Mouse (Mus musculus) Patski (cell line): Measurements from ENCODE around the gene Pcnt. TPM values are rescaled to one million over a fixed set of nuclear protein-coding genes. Genes with fewer than 3 reads are reported as not detected.

Experiments
- ATAC-seq: fragments of 100-300 bp; one replicate; pipeline ENCODE4 v1.8.0; 2021
- CTCF ChIA-PET: fragments of 350-600 bp; sonication (Branson Sonifier 250); formaldehyde crosslinking; loops from one replicate; lab custom pipeline; 2022; ENCODE audit warnings: inconsistent platforms; lab: Charles Lee
- POLR2A ChIA-PET: fragments of 350-600 bp; sonication (Branson Sonifier 250); formaldehyde crosslinking; loops from one replicate; lab custom pipeline; 2022; ENCODE audit warnings: antibody characterized with exemption, inconsistent platforms; lab: Charles Lee
- DNase-seq: peaks from one replicate; pipeline ENCODE4 v3.0.0-alpha.2; 2011; ENCODE audit warnings: low read depth, low spot score
- H3K27me3 ChIP-seq: fragments of 371-371 bp; one replicate; pipeline ENCODE4 v1.5.1; 2021
- CTCF ChIP-seq: fragments of 100-300 bp; IDR thresholded peaks from one replicate; pipeline ENCODE4 v1.5.1; 2021
- in situ Hi-C: fragments of 300-500 bp; cut with MboI; formaldehyde crosslinking; loops from 3 replicates; pipeline ENCODE4 v1.11.1; 2018; ENCODE audit warnings: low pct_unique_long_range_greater_than_20kb, mixed read lengths
- polyA plus RNA-seq: library from polyadenylated mRNA; unstranded; gene quantifications from one replicate; pipeline ENCODE4 v1.2.3, GENCODE M21; 2021

Gene Pcnt
- polyA plus RNA-seq, 1 experiment from 2014 or later = 20.1 TPM

- POLR2A ChIA-PET = interaction anchor here (0.6 kb wide), 1 partner anchor 536 kb away, joined by 3 read pairs; no protein-coding TSS in a partner anchor
- no peak for TF ChIP-seq CTCF
- H3K27me3 ChIP-seq = no peaks in the 10 kb centered on the region
- ATAC-seq (no peak), DNase-seq (no peak)
- CTCF ChIA-PET = interaction anchor here (1.1 kb wide), 1 partner anchor 12 kb away, joined by 3 read pairs; no protein-coding TSS in a partner anchor
- in situ Hi-C loops = loop anchor here (5.0 kb wide), 1 partner anchor 59 kb away; the partner anchor contains the start of genes Mcm3ap and Ybey
These were observed 34.1 kb downstream of the Pcnt start for GRCm38 (mm10) chr10:76408520-76408919.

DNA sequence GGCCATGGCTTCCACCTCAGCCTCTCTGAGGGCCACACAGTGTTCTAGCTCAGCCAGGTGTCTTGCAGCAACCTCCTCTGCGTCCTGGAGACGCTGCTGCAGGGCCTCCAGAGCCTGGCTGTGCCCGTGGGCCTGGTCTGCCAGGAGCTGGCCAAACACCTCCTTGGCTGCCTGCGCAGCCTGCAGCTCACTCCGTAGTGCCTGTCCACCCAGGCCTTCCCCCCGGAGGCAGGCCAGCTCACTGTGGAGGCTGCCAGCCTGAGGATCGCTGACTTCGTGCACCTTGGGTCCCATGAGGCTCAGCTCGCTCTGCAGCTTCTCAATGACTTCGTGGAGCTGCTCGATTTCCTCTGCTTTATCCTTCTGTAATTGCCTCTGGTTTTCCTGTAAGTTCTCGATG lies 50.0 kb downstream of the Pcnt start:
- ChIA-PET CTCF (interaction anchor here (1.8 kb wide), 1 partner anchor 47 kb away, joined by 4 read pairs; the partner anchor contains the start of gene Dip2a), POLR2A (interaction anchor here (0.5 kb wide), 1 partner anchor 247 kb away, joined by 3 read pairs; no protein-coding TSS in a partner anchor)
- ATAC-seq = no peak
- TF ChIP-seq CTCF = no peak
- H3K27me3 ChIP-seq = no peaks in the 10 kb centered on the region
- in situ Hi-C loops = no loop called here
- DNase-seq = no peak

DNA sequence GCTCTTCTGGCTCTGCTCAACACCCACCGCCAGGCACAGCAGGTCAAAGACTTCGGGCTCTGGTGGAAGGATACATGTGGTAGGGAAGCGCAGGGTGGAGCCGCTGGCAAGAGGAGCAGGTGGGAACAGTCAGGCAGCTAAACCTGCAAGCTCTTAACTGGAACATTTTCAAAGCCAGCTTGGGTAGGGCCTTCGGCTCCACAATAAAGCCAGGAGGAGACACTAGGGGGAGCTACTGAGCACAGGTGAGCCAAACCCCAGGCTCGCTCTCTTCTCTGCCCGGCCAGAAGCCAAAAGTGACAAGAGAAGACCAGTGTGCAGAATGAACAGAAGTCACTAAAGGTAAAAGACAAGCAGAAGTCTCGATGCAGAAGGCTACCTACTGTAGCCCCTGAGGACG lies 50.8 kb downstream of the Pcnt start:
- ATAC-seq = no peak
- DNase-seq = no peak
- TF ChIP-seq CTCF = no peak
- no peaks in the 10 kb centered on the region for H3K27me3 ChIP-seq
- POLR2A ChIA-PET = no interaction called here
- in situ Hi-C loops = no loop called here
- CTCF ChIA-PET = interaction anchor here (1.5 to 1.8 kb wide), 2 partner anchors 22 to 46 kb away, joined by 3 to 4 read pairs; partner anchors contain the start of gene Dip2a

DNA sequence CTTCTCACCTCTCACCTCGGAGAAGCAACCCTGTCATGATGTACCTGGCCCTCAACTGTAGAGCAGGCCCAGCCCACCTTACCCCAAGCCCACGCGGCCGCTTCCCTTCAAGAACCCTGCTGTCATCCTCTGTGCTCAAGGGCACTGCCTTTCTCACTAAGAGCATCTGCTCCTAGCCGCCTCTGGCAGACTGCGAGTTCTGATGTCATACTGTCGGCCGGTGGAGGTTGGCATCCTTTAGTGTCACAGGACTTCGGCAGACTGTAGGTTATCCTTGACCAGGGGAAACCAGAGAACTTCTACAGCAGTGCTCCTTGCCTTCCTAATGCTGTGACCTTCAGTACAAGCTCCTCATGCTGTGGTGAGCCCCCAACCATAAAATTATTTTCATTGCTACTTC lies 51.4 kb downstream of the Pcnt start:
- ChIA-PET CTCF (interaction anchor here (1.5 to 1.8 kb wide), 2 partner anchors 23 to 45 kb away, joined by 3 to 4 read pairs; partner anchors contain the start of gene Dip2a), POLR2A (interaction anchor here (0.5 kb wide), 1 partner anchor 58 kb away, joined by 3 read pairs; no protein-coding TSS in a partner anchor)
- no peaks in the 10 kb centered on the region for H3K27me3 ChIP-seq
- DNase-seq (no peak), ATAC-seq (no peak)
- TF ChIP-seq CTCF = no peak
- in situ Hi-C loops = no loop called here

DNA sequence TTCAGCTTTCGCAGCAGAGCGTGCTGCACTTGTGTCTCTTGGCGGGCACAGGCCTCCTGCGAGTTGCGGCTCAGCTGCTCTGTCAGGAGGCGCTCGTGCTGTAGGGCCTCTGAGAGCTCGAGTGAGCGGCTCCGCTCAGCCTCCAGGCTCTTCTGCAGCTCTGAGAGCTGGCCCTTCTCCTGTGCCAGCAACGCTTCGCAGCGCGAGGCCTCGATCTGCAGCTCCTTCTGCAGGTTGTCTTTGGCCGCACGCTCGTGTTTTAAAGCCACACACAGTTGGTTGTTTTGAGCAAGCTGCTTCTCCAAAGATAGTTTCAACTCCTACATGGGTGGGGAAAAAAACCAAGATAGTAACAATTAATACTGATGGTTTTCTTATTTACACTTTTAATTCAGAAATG lies 67.6 kb downstream of the Pcnt start:
- ChIA-PET CTCF (no interaction called here), POLR2A (no interaction called here)
- ATAC-seq = no peak
- TF ChIP-seq CTCF = no peak
- DNase-seq = no peak
- no peaks in the 10 kb centered on the region for H3K27me3 ChIP-seq
- in situ Hi-C loops = no loop called here

GRCm38 (mm10) chr10:76371736-76372135 lies 70.8 kb downstream of the Pcnt start:
- POLR2A ChIA-PET = no interaction called here
- DNase-seq = no peak
- CTCF ChIA-PET = no interaction called here
- no peak for TF ChIP-seq CTCF
- in situ Hi-C loops = no loop called here
- ATAC-seq = no peak
- H3K27me3 ChIP-seq = no peaks in the 10 kb centered on the region

DNA sequence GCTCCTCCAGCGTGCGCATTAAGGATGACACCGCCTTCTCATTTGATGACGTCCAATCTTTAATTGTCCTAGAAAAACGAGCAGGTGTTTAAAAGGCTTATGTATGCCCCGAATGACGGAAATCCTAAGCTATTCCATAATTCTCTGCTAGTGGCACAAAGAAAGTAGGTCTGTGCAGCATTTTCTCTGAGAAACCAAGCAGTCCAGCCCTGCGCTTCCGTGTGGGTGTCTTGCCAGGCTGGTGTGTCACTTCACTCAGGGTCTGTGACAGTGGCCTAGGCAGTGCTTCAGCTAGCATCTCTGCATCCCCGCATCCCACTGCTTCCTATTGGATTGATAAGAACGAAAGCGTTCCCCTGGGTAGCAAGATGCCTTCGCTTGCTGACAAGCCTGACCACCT lies 73.8 kb downstream of the Pcnt start:
- ATAC-seq (no peak), DNase-seq (no peak)
- in situ Hi-C loops = no loop called here
- no peak for TF ChIP-seq CTCF
- H3K27me3 ChIP-seq = no peaks in the 10 kb centered on the region
- CTCF ChIA-PET = no interaction called here
- POLR2A ChIA-PET = no interaction called here

- no peak for TF ChIP-seq CTCF
- in situ Hi-C loops = no loop called here
- no peak for DNase-seq
- ChIA-PET POLR2A (interaction anchor here (1.5 kb wide), 1 partner anchor 17 kb away, joined by 4 read pairs; no protein-coding TSS in a partner anchor), CTCF (no interaction called here)
- ATAC-seq = no peak
- no peaks in the 10 kb centered on the region for H3K27me3 ChIP-seq
These were observed 79.4 kb downstream of the Pcnt start for GRCm38 (mm10) chr10:76363233-76363632.

DNA sequence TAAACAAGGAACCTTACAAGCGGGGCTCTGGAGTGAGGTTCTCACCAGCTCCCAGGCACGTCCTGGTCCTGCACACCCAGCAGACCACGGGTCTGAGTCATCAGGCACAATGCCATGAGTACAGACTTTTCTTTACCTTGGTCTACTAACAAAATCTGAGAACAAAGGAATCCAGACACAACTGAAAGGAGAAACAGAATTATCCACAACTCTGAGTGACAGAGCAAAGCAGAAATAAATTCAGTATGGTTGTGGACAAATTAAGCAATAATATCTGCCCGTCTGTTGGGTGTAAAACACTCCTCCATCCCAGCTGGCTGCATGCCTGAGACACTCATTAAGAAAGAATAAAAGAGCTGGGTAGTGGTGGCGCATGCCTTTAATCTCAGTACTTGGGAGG lies 84.1 kb downstream of the Pcnt start:
- TF ChIP-seq CTCF = no peak
- no peaks in the 10 kb centered on the region for H3K27me3 ChIP-seq
- peak; percentile 60 for ATAC-seq
- peak; percentile 79 for DNase-seq
- ChIA-PET CTCF (interaction anchor here (1.0 kb wide), 1 partner anchor 12 kb away, joined by 3 read pairs; no protein-coding TSS in a partner anchor), POLR2A (interaction anchor here (0.6 kb wide), 1 partner anchor 12 kb away, joined by 3 read pairs; no protein-coding TSS in a partner anchor)
- in situ Hi-C loops = no loop called here

DNA sequence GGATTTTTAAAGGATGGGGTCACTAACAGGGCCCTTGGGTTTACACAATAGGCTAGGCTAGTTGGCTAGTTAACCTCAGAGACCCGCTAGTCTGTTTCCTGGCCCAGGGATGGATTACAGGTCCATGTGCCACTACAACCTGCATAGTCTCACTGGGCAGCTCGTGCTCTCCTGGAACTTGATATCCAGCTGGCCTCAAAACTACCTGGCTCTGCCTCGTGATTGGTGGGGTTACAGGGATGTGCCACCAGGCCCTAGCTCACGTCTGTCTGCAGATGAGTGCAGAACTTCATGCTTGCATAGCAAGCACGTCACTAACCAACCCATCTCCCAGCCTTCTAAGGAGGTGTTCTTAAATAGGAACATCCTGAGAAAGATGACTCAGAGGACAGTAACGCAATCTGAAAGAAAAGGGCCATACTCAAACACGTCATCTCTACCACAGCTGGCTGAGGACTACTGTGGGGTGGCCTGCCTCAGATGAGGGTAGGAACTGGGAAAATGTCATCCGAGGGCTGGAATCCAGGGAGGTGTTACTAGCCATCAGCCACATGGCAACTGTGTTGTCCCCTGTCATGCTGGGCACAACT lies 85.2 kb downstream of the Pcnt start:
- no peak for TF ChIP-seq CTCF
- ChIA-PET CTCF (interaction anchor here (0.5 kb wide), 1 partner anchor 10 kb away, joined by 3 read pairs; no protein-coding TSS in a partner anchor), POLR2A (interaction anchor here (0.6 kb wide), 1 partner anchor 11 kb away, joined by 3 read pairs; no protein-coding TSS in a partner anchor)
- in situ Hi-C loops = no loop called here
- no peaks in the 10 kb centered on the region for H3K27me3 ChIP-seq
- DNase-seq = no peak
- ATAC-seq = no peak

DNA sequence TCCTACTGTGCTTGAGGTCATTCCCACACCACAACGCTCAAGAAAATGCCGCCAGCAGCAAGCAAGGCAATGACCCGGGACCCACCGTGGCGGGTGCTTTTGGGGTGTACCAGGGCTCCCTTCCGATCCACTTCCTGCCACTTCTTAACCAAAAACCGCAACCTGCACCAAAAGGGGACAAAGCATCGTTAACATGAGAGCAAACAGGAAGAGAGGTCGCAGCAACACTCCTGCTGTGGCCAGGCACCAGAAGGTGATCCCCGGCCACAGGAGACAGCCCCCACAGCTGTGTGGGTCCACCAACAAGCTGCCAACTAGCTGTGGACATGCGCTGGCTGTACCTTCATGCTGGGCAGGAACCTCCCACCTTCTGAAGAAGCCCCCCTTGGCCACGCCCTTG lies 87.6 kb downstream of the Pcnt start:
- ATAC-seq (no peak), DNase-seq (no peak)
- in situ Hi-C loops = no loop called here
- POLR2A ChIA-PET = no interaction called here
- CTCF ChIA-PET = no interaction called here
- TF ChIP-seq CTCF = no peak
- H3K27me3 ChIP-seq = no peaks in the 10 kb centered on the region
